Mouse (Mus musculus): Measurements from ENCODE around the gene Dynlt1a.
"Not testable (repeated sequence)": the region's sequence is repeated elsewhere in the genome, so short reads cannot be mapped to it uniquely, and the experiment has no call there.

DNA sequence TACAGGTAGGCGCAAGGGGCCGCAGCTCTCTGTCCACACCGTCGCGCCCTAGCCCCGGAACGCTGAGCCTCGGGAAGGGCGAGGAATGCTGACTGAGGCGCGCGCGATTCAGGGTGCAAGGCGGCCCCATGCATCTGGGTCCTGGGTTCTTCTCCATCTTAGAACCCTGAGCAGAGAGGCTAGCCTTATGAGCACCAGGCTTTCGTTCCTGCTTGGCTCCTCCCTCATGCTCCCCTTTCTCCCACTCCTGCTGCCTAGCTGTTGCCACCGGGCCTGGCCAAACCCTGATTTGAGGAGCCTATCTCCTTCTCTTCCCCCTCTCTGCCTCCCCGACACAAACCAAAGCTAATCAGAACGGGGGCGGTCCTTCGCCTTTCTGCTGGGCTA is 60.2 kb downstream of the Dynlt1a start:
- TF ChIP-seq CTCF, EP300 (IDR thresholded peaks at IDR 0.05; ENCODE audit: low read depth): not testable (repeated sequence)
